ENCODE assay signal across 8 mouse cellular contexts in genomic region chr5:110231638-110232037, GRCm38 (mm10). TPM values are rescaled to one million over a fixed set of nuclear protein-coding genes. Genes with fewer than 3 reads are reported as not detected.
DNase-seq lines count a peak whose midpoint lies in the region; ATAC-seq and TF ChIP-seq lines count a peak whose summit lies in the region.

No protein-coding gene starts in this region.

- WGBS in hindbrain, postnatal 0 days, result 44% methylated on average over 13 of the region's 13 CpGs
- WGBS in liver, postnatal 0 days (ENCODE audit: insufficient replicate concordance), result 42% methylated on average over 13 of the region's 13 CpGs
- WGBS in stomach, postnatal 0 days, result 39% methylated on average over 13 of the region's 13 CpGs

- TF ChIP-seq EP300 in liver, postnatal 0 days (IDR thresholded peaks at IDR 0.05; ENCODE audit: low read depth), result no peak
- no peak for TF ChIP-seq EP300 in stomach, postnatal 0 days (optimal IDR thresholded peaks at IDR 0.05)

- no peak for ATAC-seq in cerebellum, adult (ENCODE audit: insufficient number of reproducible peaks, low FRiP score, low TSS enrichment)
- no peak for ATAC-seq in hindbrain, postnatal 0 days
- ATAC-seq in liver, postnatal 0 days, result no peak
- no peak for ATAC-seq in stomach, postnatal 0 days (ENCODE audit: low FRiP score, low TSS enrichment)

- peaks cover 16% of the 10 kb centered on the region; the same call in 1 of the 2 replicates for H3K4me1 ChIP-seq in hindbrain, postnatal 0 days (ENCODE audit: insufficient read depth, low read length)
- peaks cover 11% of the 10 kb centered on the region for H3K4me1 ChIP-seq in liver, postnatal 0 days (ENCODE audit: insufficient read depth)
- 0 out of 2 replicates have a peak, but pooled peaks cover 2% of the 10 kb centered on the region for H3K4me1 ChIP-seq in stomach, postnatal 0 days (replicated peaks; ENCODE audit: control insufficient read depth, insufficient read depth)

- H3K9me3 ChIP-seq in hindbrain, postnatal 0 days (ENCODE audit: low read length), result no peaks in the 10 kb centered on the region
- no peaks in the 10 kb centered on the region for H3K9me3 ChIP-seq in liver, postnatal 0 days (ENCODE audit: low read length)
- H3K9me3 ChIP-seq in stomach, postnatal 0 days (ENCODE audit: control insufficient read depth, low read length), result no peaks in the 10 kb centered on the region

- peak overlapping the region; percentile 92; the same call in 1 of the 2 replicates for H3K9ac ChIP-seq in hindbrain, postnatal 0 days (replicated peaks; ENCODE audit: low read length)
- H3K9ac ChIP-seq in liver, postnatal 0 days (replicated peaks), result peak overlapping the region; percentile 99
- peak overlapping the region; percentile 95 for H3K9ac ChIP-seq in stomach, postnatal 0 days (ENCODE audit: low read length)

- H3K27me3 ChIP-seq in hindbrain, postnatal 0 days (ENCODE audit: insufficient read depth, low read length), result no peaks in the 10 kb centered on the region
- no peaks in the 10 kb centered on the region for H3K27me3 ChIP-seq in liver, postnatal 0 days (ENCODE audit: insufficient read depth, low read length)
- no peaks in the 10 kb centered on the region for H3K27me3 ChIP-seq in stomach, postnatal 0 days (ENCODE audit: control insufficient read depth, insufficient read depth, low read length)

- H3K4me2 ChIP-seq in hindbrain, postnatal 0 days (ENCODE audit: low read depth, low read length), result peak overlapping the region; percentile 73
- H3K4me2 ChIP-seq in liver, postnatal 0 days (ENCODE audit: low read depth, low read length), result peak overlapping the region; percentile 81
- H3K4me2 ChIP-seq in stomach, postnatal 0 days (replicated peaks; ENCODE audit: low read depth), result peak overlapping the region; percentile 67

- peak; percentile 14 for TF ChIP-seq CTCF in hindbrain, postnatal 0 days (IDR thresholded peaks at IDR 0.05; ENCODE audit: low read depth)
- TF ChIP-seq CTCF in liver, postnatal 0 days (IDR thresholded peaks at IDR 0.05; ENCODE audit: low read depth), result peak; percentile 47
- TF ChIP-seq CTCF in stomach, postnatal 0 days (IDR thresholded peaks at IDR 0.05; ENCODE audit: low read depth), result peak; percentile 46

- H3K36me3 ChIP-seq in hindbrain, postnatal 0 days (ENCODE audit: insufficient read depth, low read length), result peaks cover 20% of the 10 kb centered on the region; the same call in 1 of the 2 replicates
- peaks cover 24% of the 10 kb centered on the region for H3K36me3 ChIP-seq in liver, postnatal 0 days (replicated peaks; ENCODE audit: insufficient read depth, low read length)
- 0 out of 2 replicates have a peak, but pooled peaks cover 7% of the 10 kb centered on the region for H3K36me3 ChIP-seq in stomach, postnatal 0 days (ENCODE audit: control insufficient read depth, insufficient read depth, low read length)

- DNase-seq in cerebellum, adult 8-10 months, result peak; percentile 18
- peak; percentile 26 to 35 for DNase-seq in B cell, adult 2 months
- peak; percentile 42 for DNase-seq in embryo, embryonic 11 days
- peak; percentile 10 for DNase-seq in hindbrain, postnatal 0 days (ENCODE audit: low spot score)
- peak; percentile 17 for DNase-seq in liver, postnatal 0 days
- no peak for DNase-seq in stomach, postnatal 0 days (ENCODE audit: low spot score)
- no peak for DNase-seq in layer of hippocampus, adult 11-12 months (ENCODE audit: low spot score)

- no peak overlapping the region for H3K27ac ChIP-seq in hindbrain, postnatal 0 days
- H3K27ac ChIP-seq in liver, postnatal 0 days (ENCODE audit: low read depth), result peak overlapping the region; percentile 97
- H3K27ac ChIP-seq in stomach, postnatal 0 days (replicated peaks), result no peak overlapping the region; the same call in 1 of the 2 replicates

- H3K4me3 ChIP-seq in hindbrain, postnatal 0 days (ENCODE audit: low read length), result peak overlapping the region; percentile 91
- H3K4me3 ChIP-seq in liver, postnatal 0 days (ENCODE audit: low read depth, low read length), result peak overlapping the region; percentile 83
- H3K4me3 ChIP-seq in stomach, postnatal 0 days (ENCODE audit: low read depth, low read length), result peak overlapping the region; percentile 94

RNA-seq across cellular contexts. Expression of gene Ankle2, which starts 0.8 kb away (rescaled TPM):
- 21.2 and 25.0 TPM in 2 replicates for total RNA-seq in hindbrain, postnatal 0 days (2014; rRNA removed)
- 19.6 and 20.5 TPM in 2 replicates for polyA plus RNA-seq in hindbrain, postnatal 0 days (2015; fragmentation: Nextera tagmentation; extraction: Ambion mirVana)
- polyA plus RNA-seq in liver, postnatal 0 days (2015; fragmentation: Nextera tagmentation; extraction: Ambion mirVana), result 8.6 and 10.7 TPM in 2 replicates
- 11.2 and 11.7 TPM in 2 replicates for polyA plus RNA-seq in stomach, postnatal 0 days (2015; fragmentation: Nextera tagmentation; extraction: Ambion mirVana)

RNA-seq across cellular contexts. Expression of gene Pgam5, which starts 38.1 kb away (rescaled TPM):
- total RNA-seq in hindbrain, postnatal 0 days (2014; rRNA removed), result 117 and 129 TPM in 2 replicates
- 95.4 and 106 TPM in 2 replicates for polyA plus RNA-seq in hindbrain, postnatal 0 days (2015; fragmentation: Nextera tagmentation; extraction: Ambion mirVana)
- 18.8 and 21.0 TPM in 2 replicates for polyA plus RNA-seq in liver, postnatal 0 days (2015; fragmentation: Nextera tagmentation; extraction: Ambion mirVana)
- 31.4 and 31.8 TPM in 2 replicates for polyA plus RNA-seq in stomach, postnatal 0 days (2015; fragmentation: Nextera tagmentation; extraction: Ambion mirVana)

RNA-seq across cellular contexts. Expression of gene Pxmp2, which starts 54.3 kb away (rescaled TPM):
- 14.3 and 17.0 TPM in 2 replicates for total RNA-seq in hindbrain, postnatal 0 days (2014; rRNA removed)
- 19.5 and 20.8 TPM in 2 replicates for polyA plus RNA-seq in hindbrain, postnatal 0 days (2015; fragmentation: Nextera tagmentation; extraction: Ambion mirVana)
- polyA plus RNA-seq in liver, postnatal 0 days (2015; fragmentation: Nextera tagmentation; extraction: Ambion mirVana), result 129 and 148 TPM in 2 replicates
- polyA plus RNA-seq in stomach, postnatal 0 days (2015; fragmentation: Nextera tagmentation; extraction: Ambion mirVana), result 3.8 and 6.1 TPM in 2 replicates

RNA-seq across cellular contexts. Expression of gene Pole, which starts 54.5 kb away (rescaled TPM):
- 15.8 and 17.1 TPM in 2 replicates for total RNA-seq in hindbrain, postnatal 0 days (2014; rRNA removed)
- 4.8 and 6.5 TPM in 2 replicates for polyA plus RNA-seq in hindbrain, postnatal 0 days (2015; fragmentation: Nextera tagmentation; extraction: Ambion mirVana)
- 5.2 and 6.0 TPM in 2 replicates for polyA plus RNA-seq in liver, postnatal 0 days (2015; fragmentation: Nextera tagmentation; extraction: Ambion mirVana)
- polyA plus RNA-seq in stomach, postnatal 0 days (2015; fragmentation: Nextera tagmentation; extraction: Ambion mirVana), result 4.1 and 4.7 TPM in 2 replicates

RNA-seq across cellular contexts. Expression of gene Golga3, which starts 55.1 kb away (rescaled TPM):
- total RNA-seq in hindbrain, postnatal 0 days (2014; rRNA removed), result 13.9 and 15.9 TPM in 2 replicates
- 17.2 and 18.0 TPM in 2 replicates for polyA plus RNA-seq in hindbrain, postnatal 0 days (2015; fragmentation: Nextera tagmentation; extraction: Ambion mirVana)
- 3.5 and 4.1 TPM in 2 replicates for polyA plus RNA-seq in liver, postnatal 0 days (2015; fragmentation: Nextera tagmentation; extraction: Ambion mirVana)
- 6.4 and 8.3 TPM in 2 replicates for polyA plus RNA-seq in stomach, postnatal 0 days (2015; fragmentation: Nextera tagmentation; extraction: Ambion mirVana)

Comparison
In these comparisons a context has a peak if more than half of its experiments do, and no peak if none do; other contexts are left out.
1. DNase-seq: peak in cerebellum, adult 8-10 months (single experiment), B cell, adult 2 months (2 of 2), embryo, embryonic 11 days (single experiment), hindbrain, postnatal 0 days (single experiment) and liver, postnatal 0 days (single experiment); none in stomach, postnatal 0 days (single experiment) and layer of hippocampus, adult 11-12 months (single experiment).
2. Peak in every context shown above with its lines, with median percentiles within 50 percentile points of each other: H3K4me2 ChIP-seq, H3K4me3 ChIP-seq, H3K9ac ChIP-seq and CTCF ChIP-seq.